Mouse (Mus musculus): ENCODE results near the gene Ybx3. TPM values are rescaled to one million over a fixed set of nuclear protein-coding genes. Genes with fewer than 3 reads are reported as not detected.
A peak's percentile ranks its signal among the peaks of the same experiment; 100 is the strongest.

The Ybx3 gene
- polyA plus RNA-seq, 1 experiment from 2014 or later: 32.2 TPM

DNA sequence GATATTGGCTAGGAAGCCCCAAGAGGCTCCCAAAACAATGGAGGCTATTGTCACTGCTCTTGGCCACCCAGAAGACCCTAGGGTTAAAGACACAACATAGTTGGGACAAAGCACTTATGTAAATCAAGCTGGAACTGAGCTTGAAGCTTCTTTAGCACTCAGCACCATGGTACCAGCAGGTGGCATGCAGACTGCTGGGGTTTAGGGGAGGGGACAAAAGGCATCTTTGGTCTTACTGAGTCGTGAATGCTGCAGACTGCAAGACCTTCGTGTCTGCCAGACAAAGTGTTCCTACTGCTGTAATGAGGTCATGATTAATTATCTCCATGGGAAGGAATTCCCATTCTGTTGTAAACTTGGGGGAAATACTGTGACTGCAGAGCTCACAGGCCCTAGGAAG, 17.6 kb upstream of the Ybx3 start:
- no peak for ATAC-seq (ENCODE audit: low FRiP score, low TSS enrichment)
- Histone ChIP-seq H3K27me3 (ENCODE audit: insufficient read depth, low read length) (no peaks in the 10 kb centered on the region), H3K4me2 (replicated peaks; ENCODE audit: low read depth, low read length) (no peak overlapping the region), H3K9ac (replicated peaks; ENCODE audit: low read length) (no peak overlapping the region), H3K9me3 (ENCODE audit: low read length) (no peaks in the 10 kb centered on the region), H3K4me1 (ENCODE audit: insufficient read depth, low read length) (peaks cover 5% of the 10 kb centered on the region), H3K4me3 (ENCODE audit: low read length) (no peak overlapping the region), H3K36me3 (ENCODE audit: insufficient read depth, low read length) (no peaks in the 10 kb centered on the region), H3K27ac (ENCODE audit: low read length) (no peak overlapping the region)
- 7% methylated on average over 2 of the region's 2 CpGs for WGBS

DNA sequence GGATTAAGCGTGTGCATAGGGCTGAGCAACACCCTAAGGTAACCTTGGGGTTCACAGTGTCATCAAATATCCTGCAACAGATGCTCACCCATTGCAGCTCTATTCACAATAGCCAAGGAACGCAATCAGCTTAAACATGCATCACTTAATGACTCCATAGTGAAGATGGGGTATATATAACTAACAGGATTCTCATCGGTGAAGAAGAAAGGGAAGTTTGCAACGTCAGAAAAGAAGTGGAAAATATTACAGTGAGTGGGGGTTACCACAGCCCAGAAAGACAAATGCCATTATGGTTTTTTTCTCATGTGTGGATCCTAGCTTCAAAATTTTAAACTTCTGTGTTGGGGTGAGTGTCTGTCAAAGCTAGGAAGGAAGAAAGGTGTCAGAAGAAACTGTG, 16.9 kb upstream of the Ybx3 start:
- Histone ChIP-seq H3K36me3 (ENCODE audit: insufficient read depth, low read length) (no peaks in the 10 kb centered on the region), H3K4me3 (ENCODE audit: low read length) (no peak overlapping the region), H3K9me3 (ENCODE audit: low read length) (no peaks in the 10 kb centered on the region), H3K4me1 (ENCODE audit: insufficient read depth, low read length) (peaks cover 5% of the 10 kb centered on the region), H3K27ac (ENCODE audit: low read length) (no peak overlapping the region), H3K27me3 (ENCODE audit: insufficient read depth, low read length) (no peaks in the 10 kb centered on the region), H3K9ac (replicated peaks; ENCODE audit: low read length) (no peak overlapping the region), H3K4me2 (replicated peaks; ENCODE audit: low read depth, low read length) (no peak overlapping the region)
- no peak for ATAC-seq (ENCODE audit: low FRiP score, low TSS enrichment)
- WGBS: 86% methylated on average over 4 of the region's 4 CpGs

DNA sequence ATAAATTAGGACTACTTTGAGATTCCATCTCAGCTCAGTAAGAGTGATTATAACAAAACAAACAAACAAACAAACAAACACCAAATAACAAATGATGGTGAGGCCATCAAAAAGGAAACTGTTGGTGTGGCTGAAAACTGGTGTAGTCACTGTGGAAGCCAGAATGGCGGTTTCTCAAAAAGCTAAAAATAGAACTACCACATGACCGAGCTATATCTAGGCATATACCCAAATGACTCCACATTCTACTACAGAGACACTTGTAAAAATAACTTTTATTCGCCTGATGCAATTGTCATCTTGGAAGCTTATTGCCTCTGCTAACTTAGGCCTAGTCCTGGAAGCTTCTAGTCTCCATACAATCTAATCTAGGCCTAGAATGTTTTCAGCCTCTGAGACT, 16.0 kb upstream of the Ybx3 start:
- no peak overlapping the region for H3K4me3 ChIP-seq (ENCODE audit: low read length)
- no peak overlapping the region for H3K9ac ChIP-seq (replicated peaks; ENCODE audit: low read length)
- peaks cover 5% of the 10 kb centered on the region for H3K4me1 ChIP-seq (ENCODE audit: insufficient read depth, low read length)
- H3K9me3 ChIP-seq (ENCODE audit: low read length): no peaks in the 10 kb centered on the region
- 84% methylated on average over 3 of the region's 3 CpGs for WGBS
- ATAC-seq (ENCODE audit: low FRiP score, low TSS enrichment): no peak
- H3K36me3 ChIP-seq (ENCODE audit: insufficient read depth, low read length): no peaks in the 10 kb centered on the region
- H3K27me3 ChIP-seq (ENCODE audit: insufficient read depth, low read length): no peaks in the 10 kb centered on the region
- no peak overlapping the region for H3K27ac ChIP-seq (ENCODE audit: low read length)
- H3K4me2 ChIP-seq (replicated peaks; ENCODE audit: low read depth, low read length): no peak overlapping the region

GRCm38 (mm10) chr6:131403036-131403435, 14.8 kb upstream of the Ybx3 start:
- H3K9ac ChIP-seq (replicated peaks; ENCODE audit: low read length): no peak overlapping the region
- no peak overlapping the region for H3K4me3 ChIP-seq (ENCODE audit: low read length)
- no peaks in the 10 kb centered on the region for H3K36me3 ChIP-seq (ENCODE audit: insufficient read depth, low read length)
- peaks cover 5% of the 10 kb centered on the region for H3K4me1 ChIP-seq (ENCODE audit: insufficient read depth, low read length)
- H3K4me2 ChIP-seq (replicated peaks; ENCODE audit: low read depth, low read length): no peak overlapping the region
- H3K27me3 ChIP-seq (ENCODE audit: insufficient read depth, low read length): no peaks in the 10 kb centered on the region
- 40% methylated on average over 2 of the region's 2 CpGs for WGBS
- ATAC-seq (ENCODE audit: low FRiP score, low TSS enrichment): no peak
- H3K27ac ChIP-seq (ENCODE audit: low read length): no peak overlapping the region
- H3K9me3 ChIP-seq (ENCODE audit: low read length): no peaks in the 10 kb centered on the region

- H3K9ac ChIP-seq (replicated peaks; ENCODE audit: low read length): no peak overlapping the region
- H3K4me2 ChIP-seq (replicated peaks; ENCODE audit: low read depth, low read length): no peak overlapping the region
- peaks cover 5% of the 10 kb centered on the region for H3K4me1 ChIP-seq (ENCODE audit: insufficient read depth, low read length)
- H3K4me3 ChIP-seq (ENCODE audit: low read length): no peak overlapping the region
- no peaks in the 10 kb centered on the region for H3K9me3 ChIP-seq (ENCODE audit: low read length)
- no peaks in the 10 kb centered on the region for H3K27me3 ChIP-seq (ENCODE audit: insufficient read depth, low read length)
- no peaks in the 10 kb centered on the region for H3K36me3 ChIP-seq (ENCODE audit: insufficient read depth, low read length)
- no peak overlapping the region for H3K27ac ChIP-seq (ENCODE audit: low read length)
- ATAC-seq (ENCODE audit: low FRiP score, low TSS enrichment): no peak
Observed at GRCm38 (mm10) chr6:131402606-131403005, 14.3 kb upstream of the Ybx3 start.

- Histone ChIP-seq H3K4me1 (ENCODE audit: insufficient read depth, low read length) (no peaks in the 10 kb centered on the region), H3K9me3 (ENCODE audit: low read length) (no peaks in the 10 kb centered on the region)
- 80% methylated on average over 2 of the region's 2 CpGs for WGBS
Observed at GRCm38 (mm10) chr6:131401259-131401658, 13.0 kb upstream of the Ybx3 start.

GRCm38 (mm10) chr6:131396650-131397049, 8.4 kb upstream of the Ybx3 start:
- Histone ChIP-seq H3K9me3 (ENCODE audit: low read length) (no peaks in the 10 kb centered on the region), H3K4me3 (ENCODE audit: low read length) (no peak overlapping the region), H3K27me3 (ENCODE audit: insufficient read depth, low read length) (no peaks in the 10 kb centered on the region), H3K4me1 (ENCODE audit: insufficient read depth, low read length) (no peaks in the 10 kb centered on the region), H3K27ac (ENCODE audit: low read length) (no peak overlapping the region), H3K9ac (replicated peaks; ENCODE audit: low read length) (no peak overlapping the region), H3K4me2 (replicated peaks; ENCODE audit: low read depth, low read length) (no peak overlapping the region), H3K36me3 (ENCODE audit: insufficient read depth, low read length) (no peaks in the 10 kb centered on the region)
- ATAC-seq (ENCODE audit: low FRiP score, low TSS enrichment): peak; percentile 35; the same call in 1 of the 2 replicates
- 50% methylated on average over 1 of the region's 1 CpGs for WGBS

More at GRCm38 (mm10) chr6:131401259-131401658, 13.0 kb upstream of the Ybx3 start:
- Histone ChIP-seq H3K9ac (replicated peaks; ENCODE audit: low read length) (no peak overlapping the region), H3K36me3 (ENCODE audit: insufficient read depth, low read length) (no peaks in the 10 kb centered on the region), H3K4me2 (replicated peaks; ENCODE audit: low read depth, low read length) (no peak overlapping the region), H3K4me3 (ENCODE audit: low read length) (no peak overlapping the region), H3K27ac (ENCODE audit: low read length) (no peak overlapping the region), H3K27me3 (ENCODE audit: insufficient read depth, low read length) (no peaks in the 10 kb centered on the region)
- ATAC-seq (ENCODE audit: low FRiP score, low TSS enrichment): no peak

- Histone ChIP-seq H3K9me3 (ENCODE audit: low read length) (no peaks in the 10 kb centered on the region), H3K4me2 (replicated peaks; ENCODE audit: low read depth, low read length) (no peak overlapping the region), H3K36me3 (ENCODE audit: insufficient read depth, low read length) (no peaks in the 10 kb centered on the region), H3K4me1 (ENCODE audit: insufficient read depth, low read length) (no peaks in the 10 kb centered on the region), H3K27me3 (ENCODE audit: insufficient read depth, low read length) (no peaks in the 10 kb centered on the region), H3K4me3 (ENCODE audit: low read length) (no peak overlapping the region), H3K27ac (ENCODE audit: low read length) (no peak overlapping the region), H3K9ac (replicated peaks; ENCODE audit: low read length) (no peak overlapping the region)
- 75% methylated on average over 4 of the region's 4 CpGs for WGBS
- ATAC-seq (ENCODE audit: low FRiP score, low TSS enrichment): no peak
Observed at GRCm38 (mm10) chr6:131393873-131394660, 5.8 kb upstream of the Ybx3 start.

DNA sequence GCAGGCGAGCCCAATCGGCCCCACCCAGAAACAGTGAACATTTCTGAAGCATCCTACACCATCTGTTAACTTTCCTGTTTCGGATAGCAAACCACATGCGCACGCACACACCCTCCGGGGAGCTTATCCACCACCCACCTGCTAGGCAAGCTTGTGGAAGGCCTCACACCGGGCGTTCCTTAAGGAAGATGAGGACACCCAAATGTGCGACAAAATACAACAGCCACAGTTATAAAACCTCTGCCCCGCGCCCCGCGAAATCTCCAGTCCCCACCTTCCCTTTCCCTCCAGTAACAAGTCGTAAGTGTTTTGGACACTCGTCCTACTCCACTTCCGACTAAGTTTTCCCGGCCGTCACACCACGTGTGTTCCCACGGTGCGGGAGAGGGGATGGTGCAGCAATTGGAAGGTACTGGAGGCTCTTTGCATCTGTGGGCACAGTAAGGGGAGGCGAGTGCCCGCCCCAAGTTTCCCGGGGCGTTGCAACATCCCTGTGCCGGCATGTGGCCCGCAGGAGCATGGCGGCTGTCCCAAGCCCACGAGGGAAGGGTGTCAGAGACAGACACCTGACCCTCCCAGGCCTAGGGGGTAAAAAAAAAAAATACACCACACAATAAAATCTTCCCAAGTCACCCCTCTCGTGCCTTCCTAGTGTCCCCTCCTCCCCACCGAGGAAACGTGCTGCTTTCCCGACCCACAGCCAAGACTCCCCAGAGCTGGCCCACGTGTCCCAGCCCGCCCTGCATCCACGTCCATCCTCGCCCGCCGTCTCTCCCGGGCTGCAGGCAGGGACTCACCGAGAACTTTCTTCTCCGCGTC, 846 bp downstream of the Ybx3 start:
- peak; percentile 39 for ATAC-seq (ENCODE audit: low FRiP score, low TSS enrichment)
- peak overlapping the region; percentile 95 for H3K9ac ChIP-seq (replicated peaks; ENCODE audit: low read length)
- H3K36me3 ChIP-seq (ENCODE audit: insufficient read depth, low read length): no peaks in the 10 kb centered on the region
- no peaks in the 10 kb centered on the region for H3K27me3 ChIP-seq (ENCODE audit: insufficient read depth, low read length)
- WGBS: under 1% methylated on average over 43 of the region's 43 CpGs
- no peaks in the 10 kb centered on the region for H3K9me3 ChIP-seq (ENCODE audit: low read length)
- peak overlapping the region; percentile 93 for H3K4me3 ChIP-seq (ENCODE audit: low read length)
- peak overlapping the region; percentile 85 for H3K4me2 ChIP-seq (replicated peaks; ENCODE audit: low read depth, low read length)
- peak overlapping the region; percentile 89 for H3K27ac ChIP-seq (ENCODE audit: low read length)
- peaks cover 49% of the 10 kb centered on the region for H3K4me1 ChIP-seq (ENCODE audit: insufficient read depth, low read length)

Measured in kidney, embryonic 16.5 days (tissue).